ENCODE assay signal across 8 mouse cellular contexts in genomic region chr4:135856223-135857091, GRCm38 (mm10). TPM values are rescaled to one million over a fixed set of nuclear protein-coding genes. Genes with fewer than 3 reads are reported as not detected.
A peak's percentile ranks its signal among the peaks of the same experiment; 100 is the strongest.
DNase-seq lines count a peak whose midpoint lies in the region; ATAC-seq and TF ChIP-seq lines count a peak whose summit lies in the region.

No protein-coding gene starts in this region.

- peak overlapping the region; percentile 98 for H3K9ac ChIP-seq in CH12.LX (ENCODE audit: insufficient read depth, low read depth)
- H3K9ac ChIP-seq in heart, embryonic 16.5 days (ENCODE audit: low read length) = peak overlapping the region; percentile 97
- peak overlapping the region; percentile 84 for H3K9ac ChIP-seq in lung, embryonic 15.5 days

- WGBS in heart, embryonic 16.5 days = under 1% methylated on average over 87 of the region's 91 CpGs
- under 1% methylated on average over 62 of the region's 91 CpGs for WGBS in lung, embryonic 15.5 days

- in situ Hi-C loops in CH12.LX (cut with MboI; ENCODE audit: low pct_ligation_motif_present, low pct_unique_long_range_greater_than_20kb, low sequenced_read_pairs) = no loop called here

- H3K9me3 ChIP-seq in CH12.LX (replicated peaks; ENCODE audit: low read length) = no peaks in the 10 kb centered on the region
- no peaks in the 10 kb centered on the region for H3K9me3 ChIP-seq in erythroblast, embryonic 14.5 days (ENCODE audit: control insufficient read depth, low read length)
- no peaks in the 10 kb centered on the region for H3K9me3 ChIP-seq in heart, embryonic 16.5 days (replicated peaks; ENCODE audit: control insufficient read depth, low read length)
- H3K9me3 ChIP-seq in lung, embryonic 15.5 days = no peaks in the 10 kb centered on the region

- H3K36me3 ChIP-seq in CH12.LX (replicated peaks in 1 of 2; ENCODE audit: control insufficient read depth in 1 of 2, insufficient read depth in 1 of 2, low read length in 1 of 2) = peaks cover 6 to 25% of the 10 kb centered on the region in 2 experiments
- H3K36me3 ChIP-seq in erythroblast, embryonic 14.5 days (ENCODE audit: control insufficient read depth) = peaks cover 48% of the 10 kb centered on the region
- H3K36me3 ChIP-seq in heart, embryonic 16.5 days (ENCODE audit: control insufficient read depth, insufficient read depth) = 0 out of 2 replicates have a peak, but pooled peaks cover 3% of the 10 kb centered on the region
- 0 out of 2 replicates have a peak, but pooled peaks cover 2% of the 10 kb centered on the region for H3K36me3 ChIP-seq in lung, embryonic 15.5 days

- peaks cover 3 to 39% of the 10 kb centered on the region in 2 experiments; a peak in 3 of 4 replicates for H3K4me1 ChIP-seq in CH12.LX (ENCODE audit: control insufficient read depth in 1 of 2, insufficient read depth in 2 of 2)
- peaks cover 79% of the 10 kb centered on the region for H3K4me1 ChIP-seq in erythroblast, embryonic 14.5 days (ENCODE audit: control insufficient read depth)
- peaks cover 37% of the 10 kb centered on the region for H3K4me1 ChIP-seq in heart, embryonic 16.5 days (ENCODE audit: control insufficient read depth, insufficient read depth, low read length)
- H3K4me1 ChIP-seq in lung, embryonic 15.5 days = peaks cover 48% of the 10 kb centered on the region

- no peak for DNase-seq in CH12.LX (ENCODE audit: extremely low read depth)
- peak; percentile 36 to 59 for DNase-seq in adrenal gland, postnatal 4 days (ENCODE audit: low spot score in 2 of 2)
- peak; percentile 60 to 77 for DNase-seq in kidney, postnatal 36 days
- peak; percentile 68 for DNase-seq in retina, embryonic 14.5 days (ENCODE audit: low spot score)
- peak; percentile 52 for DNase-seq in urinary bladder, adult 2 months (ENCODE audit: low spot score)

- no peak for TF ChIP-seq RAD21 in CH12.LX (IDR thresholded peaks at IDR 0.05; ENCODE audit: low read depth, low read length)

- TF ChIP-seq POLR2A in CH12.LX (IDR thresholded peaks at IDR 0.05; ENCODE audit: low read depth, low read length) = no peak; the same call in 1 of the 2 replicates

- peak; percentile 72 for ATAC-seq in heart, embryonic 16.5 days (replicated peaks; ENCODE audit: extremely low read depth, insufficient read depth, low FRiP score)
- ATAC-seq in lung, embryonic 15.5 days (ENCODE audit: borderline replicate concordance, extremely low read depth, low FRiP score, low TSS enrichment) = peak; percentile 74

- TF ChIP-seq EP300 in CH12.LX (IDR thresholded peaks at IDR 0.05; ENCODE audit: low read length) = no peak

- H3K27me3 ChIP-seq in CH12.LX (replicated peaks) = no peaks in the 10 kb centered on the region
- no peaks in the 10 kb centered on the region for H3K27me3 ChIP-seq in erythroblast, embryonic 14.5 days (ENCODE audit: control insufficient read depth)
- H3K27me3 ChIP-seq in heart, embryonic 16.5 days (ENCODE audit: control insufficient read depth, insufficient read depth, low read length) = no peaks in the 10 kb centered on the region
- no peaks in the 10 kb centered on the region for H3K27me3 ChIP-seq in lung, embryonic 15.5 days

- peak overlapping the region; percentile 90 for H3K27ac ChIP-seq in CH12.LX (ENCODE audit: insufficient read depth, low read depth)
- peak overlapping the region; percentile 98 for H3K27ac ChIP-seq in heart, embryonic 16.5 days (ENCODE audit: low read length)
- peak overlapping the region; percentile 98 for H3K27ac ChIP-seq in lung, embryonic 15.5 days

- dilution Hi-C loops in CH12.LX (cut with MboI; ENCODE audit: extremely low pct_ligation_motif_present, extremely low pct_unique_long_range_greater_than_20kb, low sequenced_read_pairs) = no loop called here

- TF ChIP-seq CTCF in CH12.LX (conservative IDR thresholded peaks at IDR 0.05 in 1 of 2, IDR thresholded peaks at IDR 0.05 in 1 of 2; ENCODE audit: low read depth in 2 of 2, low read length in 2 of 2) = no peak

- peak overlapping the region; percentile 75 to 86 (median 78) for H3K4me3 ChIP-seq in CH12.LX (replicated peaks in 1 of 3; ENCODE audit: low read depth in 2 of 3, low read length in 2 of 3, poor library complexity in 1 of 3)
- peak overlapping the region; percentile 74 for H3K4me3 ChIP-seq in erythroblast, embryonic 14.5 days (replicated peaks)
- peak overlapping the region; percentile 93 for H3K4me3 ChIP-seq in heart, embryonic 16.5 days (ENCODE audit: low read length)
- H3K4me3 ChIP-seq in lung, embryonic 15.5 days = peak overlapping the region; percentile 60

- H3K4me2 ChIP-seq in CH12.LX (ENCODE audit: insufficient read depth, low read depth, poor library complexity, severe bottlenecking) = peak overlapping the region; percentile 59
- H3K4me2 ChIP-seq in heart, embryonic 16.5 days (ENCODE audit: low read depth, low read length) = peak overlapping the region; percentile 80
- peak overlapping the region; percentile 66 for H3K4me2 ChIP-seq in lung, embryonic 15.5 days

- H3K79me2 ChIP-seq in CH12.LX (replicated peaks; ENCODE audit: control insufficient read depth, extremely low read depth, insufficient read depth, poor library complexity, severe bottlenecking) = peaks cover 47% of the 10 kb centered on the region

TF ChIP-seq in CH12.LX, 34 proteins besides CTCF, POLR2A, EP300 and RAD21:
- TF ChIP-seq MAX (IDR thresholded peaks at IDR 0.05; ENCODE audit: low read length) (peak; percentile 67), GABPA (IDR thresholded peaks at IDR 0.05; ENCODE audit: insufficient replicate concordance, low read depth, low read length) (no peak), ELF1 (IDR thresholded peaks at IDR 0.05; ENCODE audit: low read depth, low read length) (no peak), MXI1 (IDR thresholded peaks at IDR 0.05; ENCODE audit: low read depth, low read length) (peak; percentile 80), JUND (conservative IDR thresholded peaks at IDR 0.05; ENCODE audit: low read depth, low read length) (no peak), BHLHE40 (IDR thresholded peaks at IDR 0.05; ENCODE audit: low read depth, low read length) (no peak), IRF4 (IDR thresholded peaks at IDR 0.05; ENCODE audit: low read depth, low read length) (no peak), RCOR1 (conservative IDR thresholded peaks at IDR 0.05; ENCODE audit: low read depth, low read length) (no peak), USF1 (IDR thresholded peaks at IDR 0.05; ENCODE audit: low read depth, low read length) (no peak), E2F4 (IDR thresholded peaks at IDR 0.05; ENCODE audit: insufficient replicate concordance, low read depth, low read length) (no peak), CHD2 (IDR thresholded peaks at IDR 0.05; ENCODE audit: low read length) (peak; percentile 8; the same call in 1 of the 2 replicates), HCFC1 (IDR thresholded peaks at IDR 0.05; ENCODE audit: low read depth, low read length) (no peak), MYC (IDR thresholded peaks at IDR 0.05; ENCODE audit: low read depth, low read length) (peak; percentile 54), MAFK (IDR thresholded peaks at IDR 0.05; ENCODE audit: insufficient replicate concordance, low read length) (no peak), UBTF (IDR thresholded peaks at IDR 0.05; ENCODE audit: low read depth, low read length) (no peak), SIN3A (IDR thresholded peaks at IDR 0.05; ENCODE audit: low read length) (peak; percentile 79)
TF ChIP-seq in CH12.LX: peak in this region for 5.

RNA-seq across cellular contexts. Expression of gene Srsf10, which starts 0.9 kb away (rescaled TPM):
- total RNA-seq in CH12.LX (2012; rRNA removed) (85.7 and 127 TPM in 2 replicates), CH12.LX (2014; rRNA removed) (179 and 197 TPM in 2 replicates)
- polyA plus RNA-seq in CH12.LX (2012; ENCODE audit: insufficient read length, low read depth) = 291 and 341 TPM in 2 replicates
- total RNA-seq in adrenal gland, postnatal 4 days (2021) = 100 to 1,000 TPM; 145 to 183 TPM
- 21.7 and 28.6 TPM in 2 replicates for polyA plus RNA-seq in erythroblast, embryonic 14.5 days (2012)
- 128 and 147 TPM in 2 replicates for polyA plus RNA-seq in heart, embryonic 16.5 days (2015; fragmentation: Nextera tagmentation; extraction: Ambion mirVana)
- polyA plus RNA-seq in lung, embryonic 15.5 days (2015; fragmentation: Nextera tagmentation; extraction: Ambion mirVana) = 265 and 267 TPM in 2 replicates
- 50.8 and 61.7 TPM in 2 replicates for polyA plus RNA-seq in urinary bladder, adult 2 months (2012; rRNA removed)

RNA-seq across cellular contexts. Expression of gene Pnrc2, which starts 17.2 kb away (rescaled TPM):
- total RNA-seq in CH12.LX (2012; rRNA removed) (22.2 and 30.5 TPM in 2 replicates), CH12.LX (2014; rRNA removed) (46.9 and 55.0 TPM in 2 replicates)
- polyA plus RNA-seq in CH12.LX (2012; ENCODE audit: insufficient read length, low read depth) = 32.8 and 34.4 TPM in 2 replicates
- 100 to 1,000 TPM; 152 to 159 TPM for total RNA-seq in adrenal gland, postnatal 4 days (2021)
- 0.66 and 1.0 TPM in 2 replicates for polyA plus RNA-seq in erythroblast, embryonic 14.5 days (2012)
- 133 and 149 TPM in 2 replicates for polyA plus RNA-seq in heart, embryonic 16.5 days (2015; fragmentation: Nextera tagmentation; extraction: Ambion mirVana)
- polyA plus RNA-seq in lung, embryonic 15.5 days (2015; fragmentation: Nextera tagmentation; extraction: Ambion mirVana) = 210 and 220 TPM in 2 replicates
- 100 and 122 TPM in 2 replicates for polyA plus RNA-seq in urinary bladder, adult 2 months (2012; rRNA removed)

RNA-seq across cellular contexts. Expression of gene Cnr2, which starts 38.7 kb away (rescaled TPM):
- total RNA-seq in CH12.LX (2012; rRNA removed) (5.6 and 6.5 TPM in 2 replicates), CH12.LX (2014; rRNA removed) (13.5 and 13.8 TPM in 2 replicates)
- polyA plus RNA-seq in CH12.LX (2012; ENCODE audit: insufficient read length, low read depth) = 9.4 and 10.6 TPM in 2 replicates
- total RNA-seq in adrenal gland, postnatal 4 days (2021) = 1 to 10 TPM; 3.8 to 4.1 TPM
- 0.02 TPM in 1 of 2 replicates, not detected in the other for polyA plus RNA-seq in erythroblast, embryonic 14.5 days (2012)
- 0.71 and 0.80 TPM in 2 replicates for polyA plus RNA-seq in heart, embryonic 16.5 days (2015; fragmentation: Nextera tagmentation; extraction: Ambion mirVana)
- polyA plus RNA-seq in lung, embryonic 15.5 days (2015; fragmentation: Nextera tagmentation; extraction: Ambion mirVana) = 0.80 and 0.82 TPM in 2 replicates
- 0.43 and 0.56 TPM in 2 replicates for polyA plus RNA-seq in urinary bladder, adult 2 months (2012; rRNA removed)

Comparison
In these comparisons a context has a peak if more than half of its experiments do, and no peak if none do; other contexts are left out.
1. RNA of gene Pnrc2, which starts 17.2 kb away (polyA plus RNA-seq): 210 to 220 TPM in lung, embryonic 15.5 days, 133 to 149 TPM in heart, embryonic 16.5 days, 100 to 122 TPM in urinary bladder, adult 2 months and 32.8 to 34.4 TPM in CH12.LX; 0.66 to 1.0 TPM in erythroblast, embryonic 14.5 days; every median in the first group is over 10 times any median in the second.
2. Peak in every context shown above with its lines, with median percentiles within 50 percentile points of each other: H3K27ac ChIP-seq, H3K4me2 ChIP-seq, H3K4me3 ChIP-seq and H3K9ac ChIP-seq.